Mouse (Mus musculus) ovary, postnatal 10 days (tissue): Measurements from ENCODE around the gene Snx19.

Experiments
- DNase-seq: peaks from one replicate; pipeline ENCODE4 v3.0.0; 2022; ENCODE audit warnings: low spot score

Gene Snx19

DNA sequence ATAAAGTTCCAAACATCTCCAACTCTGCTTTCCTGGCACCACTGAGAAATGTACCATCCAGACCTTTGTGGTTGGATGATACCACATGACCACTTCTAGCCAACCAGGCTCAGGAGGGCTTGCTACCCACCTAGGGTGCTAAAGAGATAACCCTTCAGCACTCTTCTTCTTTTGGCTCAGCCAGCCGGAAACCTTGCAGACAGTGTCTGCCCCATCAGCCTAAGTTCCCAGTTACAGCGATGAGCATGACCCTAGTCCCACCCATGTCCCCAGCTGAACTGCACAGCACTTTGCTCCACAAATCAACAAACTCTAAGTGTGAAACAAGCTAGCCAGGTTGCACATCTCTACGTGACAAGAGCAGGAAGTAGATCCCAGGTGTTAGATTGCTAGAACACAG lies 57.3 kb downstream of the Snx19 start:
- no peak for DNase-seq

GRCm38 (mm10) chr9:30485161-30485560 lies 58.3 kb downstream of the Snx19 start:
- DNase-seq: no peak

DNA sequence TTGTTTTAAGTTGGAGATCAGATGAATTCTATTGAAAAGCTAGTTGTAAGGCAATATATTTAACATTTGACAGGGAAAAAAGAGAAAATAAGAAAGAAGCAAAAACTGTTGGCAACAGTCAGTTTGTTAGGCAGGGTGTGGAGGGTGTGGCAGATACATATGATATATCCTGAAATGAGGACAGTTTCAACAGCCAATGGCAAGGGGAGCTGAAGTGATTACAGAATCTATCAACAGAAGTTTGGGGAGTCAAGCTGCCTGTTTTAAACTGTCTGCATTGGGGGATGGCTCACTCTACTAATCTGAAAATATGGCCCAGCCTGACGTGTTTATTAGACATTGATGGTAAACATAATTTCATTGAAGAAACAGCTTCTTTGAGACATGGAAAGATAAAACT lies 61.5 kb downstream of the Snx19 start:
- DNase-seq: no peak

- DNase-seq: no peak
Observed at GRCm38 (mm10) chr9:30494446-30494845, 67.5 kb downstream of the Snx19 start.

- no peak for DNase-seq
Observed at GRCm38 (mm10) chr9:30508966-30509365, 82.1 kb downstream of the Snx19 start.

GRCm38 (mm10) chr9:30515953-30516352 lies 89.0 kb downstream of the Snx19 start:
- DNase-seq: no peak
